Mouse (Mus musculus) cerebellum, adult 8-10 months (tissue): ENCODE measurements around the gene Olfr1378.

Experiments used
- DNase-seq: peaks from one replicate; pipeline ENCODE4 v3.0.0; 2022

The Olfr1378 gene

GRCm38 (mm10) chr11:50966230-50966629, at the start of gene Olfr1378:
Olfr1378 (plus strand) TSS chr11:50966530.
- DNase-seq: no peak

- no peak for DNase-seq
Measured at GRCm38 (mm10) chr11:50930469-50931014, 35.8 kb upstream of the Olfr1378 start.

- no peak for DNase-seq
Measured at GRCm38 (mm10) chr11:50931021-50931420, 35.3 kb upstream of the Olfr1378 start.

GRCm38 (mm10) chr11:50931451-50931866, 34.9 kb upstream of the Olfr1378 start, which contains the start of gene Zfp354b:
Zfp354b (minus strand) TSS chr11:50931633.
- peak; percentile 88 for DNase-seq

- no peak for DNase-seq
Measured at GRCm38 (mm10) chr11:50932040-50932439, 34.3 kb upstream of the Olfr1378 start.

- no peak for DNase-seq
Measured at GRCm38 (mm10) chr11:50938435-50938834, 27.9 kb upstream of the Olfr1378 start.

GRCm38 (mm10) chr11:50939621-50940366, 26.5 kb upstream of the Olfr1378 start:
- no peak for DNase-seq

GRCm38 (mm10) chr11:50942386-50942785, 23.9 kb upstream of the Olfr1378 start:
- no peak for DNase-seq

GRCm38 (mm10) chr11:50943506-50943905, 22.8 kb upstream of the Olfr1378 start, which contains the start of gene 4933414I15Rik:
4933414I15Rik (minus strand) TSS chr11:50943765.
- DNase-seq: no peak

- DNase-seq: no peak
Measured at GRCm38 (mm10) chr11:50952290-50952689, 14.0 kb upstream of the Olfr1378 start.

GRCm38 (mm10) chr11:50953665-50954064, 12.7 kb upstream of the Olfr1378 start, which contains the start of gene Prop1:
Prop1 (minus strand) TSS chr11:50953765.
- no peak for DNase-seq

GRCm38 (mm10) chr11:50964886-50965285, 1.4 kb upstream of the Olfr1378 start:
- no peak for DNase-seq

GRCm38 (mm10) chr11:50977216-50977615, 10.9 kb downstream of the Olfr1378 start:
- DNase-seq: no peak

- DNase-seq: no peak
Measured at GRCm38 (mm10) chr11:50981667-50982066, 15.3 kb downstream of the Olfr1378 start, which contains the start of gene Olfr1377. Olfr1377 (plus strand) TSS chr11:50981967.

- no peak for DNase-seq
Measured at GRCm38 (mm10) chr11:51003296-51003695, 37.0 kb downstream of the Olfr1378 start, which contains the start of gene Olfr51. Olfr51 (plus strand) TSS chr11:51003596.

GRCm38 (mm10) chr11:51011821-51012220, 45.5 kb downstream of the Olfr1378 start:
- DNase-seq: no peak

- no peak for DNase-seq
Measured at GRCm38 (mm10) chr11:51013936-51014335, 47.6 kb downstream of the Olfr1378 start, which contains the start of gene Olfr54. Olfr54 (plus strand) TSS chr11:51014236.

- no peak for DNase-seq
Measured at GRCm38 (mm10) chr11:51016341-51016740, 50.0 kb downstream of the Olfr1378 start.
